Mouse (Mus musculus): ENCODE results near the gene Tagap1.
"Not testable (repeated sequence)": the region's sequence is repeated elsewhere in the genome, so short reads cannot be mapped to it uniquely, and the experiment has no call there.

DNA sequence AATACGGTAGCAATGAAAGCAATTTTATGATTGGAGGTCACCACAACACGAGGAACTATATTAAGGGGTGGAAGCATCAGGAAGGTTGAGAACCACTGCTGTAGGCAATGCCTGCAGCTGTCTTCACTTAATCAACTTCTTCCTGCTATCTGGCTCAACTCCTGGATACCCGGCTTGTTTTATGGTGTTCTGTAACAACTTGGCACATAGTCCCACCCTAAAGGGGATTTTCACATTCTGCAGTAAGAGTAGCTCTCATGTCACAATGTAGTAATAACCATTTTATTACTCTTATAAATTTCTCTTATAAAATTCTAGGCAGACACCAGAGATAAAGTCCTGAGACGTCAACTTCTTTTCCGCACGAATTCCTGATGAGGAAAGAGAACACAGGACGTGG is 48.5 kb upstream of the Tagap1 start:
- TF ChIP-seq CTCF (IDR thresholded peaks at IDR 0.05; ENCODE audit: borderline replicate concordance, control insufficient read depth, extremely low read depth, insufficient read depth, low read length, poor library complexity); POLR2A (IDR thresholded peaks at IDR 0.05; ENCODE audit: control insufficient read depth, extremely low read depth, insufficient read depth, low read length, poor library complexity): not testable (repeated sequence)
